Mouse (Mus musculus) neural tube, embryonic 10.5 days (tissue): Measurements from ENCODE around the gene Pbp2.

ENCODE experiments used
- DNase-seq: peaks from one replicate; pipeline ENCODE4 v3.0.0-alpha.2; 2017; ENCODE audit warnings: low spot score; ENCODE audit errors: extremely low spot score

Pbp2 gene

DNA sequence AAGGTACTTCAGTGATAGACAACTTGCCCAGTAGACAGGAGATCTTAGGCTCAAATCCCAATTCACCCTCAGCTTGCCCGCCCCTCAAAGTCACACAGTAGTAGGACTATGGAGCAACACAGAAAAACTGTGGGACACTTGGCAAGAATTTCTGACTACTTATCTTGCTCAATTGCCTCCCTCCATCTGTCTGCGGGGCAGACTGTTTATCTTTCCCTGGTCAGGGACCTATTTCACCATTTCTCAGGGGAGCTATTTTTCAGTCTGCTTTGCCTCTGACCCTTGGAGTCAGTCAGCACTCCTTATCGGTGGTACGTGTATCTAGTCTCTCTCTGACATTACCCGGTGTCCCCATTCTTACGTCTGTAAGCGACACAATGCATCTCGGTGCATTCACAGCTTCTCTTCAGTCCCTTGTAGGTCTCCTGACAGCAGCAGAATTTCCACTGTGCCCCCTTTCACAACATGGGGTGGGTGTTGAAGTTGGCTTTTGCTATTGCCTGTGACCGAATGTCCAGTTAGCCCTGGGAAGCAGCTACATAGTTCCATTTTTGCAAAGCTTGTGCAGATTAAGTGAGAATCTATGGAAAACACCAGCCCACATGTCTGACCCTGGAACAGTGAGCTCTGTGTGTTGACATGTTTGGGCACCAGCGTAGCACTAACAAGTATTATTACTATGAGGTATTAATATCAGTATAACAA, 7.6 kb downstream of the Pbp2 start:
- no peak for DNase-seq

DNA sequence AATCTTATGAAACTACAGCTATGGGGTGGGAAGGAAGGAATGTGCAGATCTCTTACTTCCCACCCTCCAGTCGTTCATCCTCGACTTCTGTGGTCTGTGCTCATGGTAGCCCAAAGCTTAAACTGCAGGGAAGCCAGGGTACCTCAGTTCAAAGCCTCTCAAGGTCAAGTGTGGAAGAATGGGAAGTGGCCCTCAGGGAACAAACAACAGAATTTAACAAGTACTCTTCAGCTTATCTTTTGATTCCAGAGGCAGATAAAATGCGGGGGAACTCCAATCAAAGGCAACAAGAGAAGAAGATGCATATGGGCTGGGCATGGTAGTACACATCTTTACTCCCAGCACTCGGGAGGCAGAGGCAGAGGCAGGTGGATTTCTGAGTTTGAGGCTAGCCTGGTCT, 9.7 kb downstream of the Pbp2 start:
- DNase-seq = no peak

DNA sequence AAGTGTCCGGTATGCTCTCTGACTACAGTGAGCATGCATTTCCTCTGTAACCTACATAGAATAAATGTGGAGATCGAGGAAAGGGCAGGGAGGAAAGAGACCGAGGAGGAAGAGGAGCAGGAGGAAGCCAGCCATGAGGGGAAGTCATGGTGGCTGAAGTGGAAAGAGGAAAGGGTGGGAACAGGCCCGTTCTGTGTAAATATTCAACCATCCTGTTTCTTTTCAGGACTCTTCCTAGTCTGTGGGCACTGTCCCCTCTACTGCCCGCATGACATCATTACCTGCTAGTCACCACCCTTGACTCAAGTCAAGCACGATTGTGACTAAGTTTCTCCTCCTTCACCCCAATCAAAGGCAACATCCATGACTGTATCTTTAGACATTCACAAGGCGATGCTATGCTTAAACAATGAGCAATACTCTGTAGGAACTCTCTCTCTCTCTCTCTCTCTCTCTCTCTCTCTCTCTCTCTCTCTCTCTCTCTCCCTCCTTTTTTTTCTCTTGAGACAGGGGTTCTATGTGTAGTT, 11.1 kb downstream of the Pbp2 start:
- DNase-seq = no peak

DNA sequence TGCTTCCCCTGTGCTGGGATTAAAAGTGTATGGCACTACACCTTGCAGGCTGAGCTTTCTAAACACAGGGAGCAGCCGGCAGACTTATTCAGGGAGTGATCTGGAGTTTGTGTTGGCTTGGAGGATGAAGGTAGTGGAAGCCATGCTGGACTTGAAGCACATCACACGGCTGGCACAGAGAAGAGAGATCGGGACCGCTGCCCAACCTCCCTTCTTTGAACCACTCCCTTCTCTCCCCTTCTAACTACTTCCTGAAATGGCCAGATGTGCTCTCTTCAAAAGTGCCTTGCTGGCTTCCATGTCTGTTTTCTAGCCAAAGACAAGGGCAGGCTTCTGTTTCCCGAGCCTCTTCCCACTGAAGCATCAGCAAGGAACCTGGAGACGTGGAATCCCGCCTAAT, 12.6 kb downstream of the Pbp2 start:
- no peak for DNase-seq

DNA sequence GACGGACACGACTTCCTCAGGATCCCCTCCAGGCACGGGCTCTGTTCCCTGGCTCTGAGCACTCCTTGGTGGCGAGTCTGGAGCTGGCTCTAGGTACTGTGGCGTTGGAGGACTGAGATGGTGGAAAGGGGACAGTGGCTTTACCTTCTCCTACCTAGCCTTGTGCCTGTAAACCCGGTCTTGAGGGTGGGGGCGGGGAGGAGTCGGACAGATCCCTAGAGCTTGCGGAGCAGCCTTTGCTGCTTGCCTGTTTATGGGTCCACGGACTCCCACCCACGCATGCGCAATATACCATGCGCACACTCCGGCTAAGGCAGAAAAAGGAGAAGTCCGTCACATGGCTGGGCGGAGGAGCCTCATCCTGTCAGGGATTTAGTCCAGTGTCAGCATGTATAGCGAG, 13.9 kb downstream of the Pbp2 start:
- DNase-seq = no peak

DNA sequence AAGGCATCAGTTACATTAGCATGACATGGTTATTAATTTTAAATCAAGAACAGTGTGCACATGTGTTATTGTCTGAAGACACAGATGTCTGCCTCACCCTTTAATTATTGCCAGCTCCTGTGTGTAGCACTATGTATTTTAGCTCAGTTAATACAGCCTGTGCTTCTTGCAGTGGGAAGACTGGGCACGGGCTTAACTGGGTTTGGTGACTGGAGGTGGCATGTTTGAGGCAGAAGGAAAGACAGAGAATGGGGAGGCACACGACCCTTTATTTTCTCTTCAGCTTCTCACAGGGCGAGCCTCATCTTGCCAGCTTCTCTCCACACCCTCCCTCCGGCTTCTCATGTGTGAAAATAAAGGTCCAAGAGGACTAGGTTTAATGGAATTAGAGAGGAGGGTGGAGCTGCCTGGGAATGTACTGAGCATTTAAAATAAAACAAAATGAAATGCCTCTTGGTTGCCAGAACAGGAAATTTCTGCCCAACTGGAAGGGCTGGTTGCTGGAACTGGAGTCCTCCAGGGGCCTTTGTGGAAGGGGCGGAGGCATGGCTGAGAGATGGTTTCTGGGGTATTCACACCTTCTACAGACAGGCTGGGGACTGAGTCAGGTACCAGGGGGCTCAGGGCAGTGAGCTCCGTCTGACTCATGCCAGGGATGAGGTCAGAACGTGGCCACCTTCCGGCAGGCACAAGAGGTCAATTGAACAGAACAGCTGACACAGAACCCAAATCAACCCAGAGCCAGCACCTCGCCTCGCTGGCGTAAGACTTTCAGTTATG, 14.9 kb downstream of the Pbp2 start:
- no peak for DNase-seq

DNA sequence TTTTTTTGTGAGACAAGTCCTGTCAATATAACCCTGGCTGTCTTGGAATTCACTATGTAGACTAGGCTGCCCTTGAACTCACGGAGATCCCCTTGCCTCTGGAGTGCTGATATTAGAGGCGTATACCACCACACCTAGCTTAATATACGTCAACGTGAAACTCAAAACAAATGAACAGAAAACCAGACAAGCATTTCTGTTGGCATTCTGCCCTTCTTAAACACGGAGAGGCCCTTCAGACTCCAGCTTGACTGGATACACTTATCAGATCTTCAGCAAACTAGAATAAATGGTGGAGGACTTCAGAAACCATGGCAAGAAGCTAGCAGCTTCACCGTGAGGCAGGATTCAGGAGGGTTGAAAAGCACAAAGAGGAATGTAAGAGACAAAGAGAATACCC, 16.1 kb downstream of the Pbp2 start:
- no peak for DNase-seq

DNA sequence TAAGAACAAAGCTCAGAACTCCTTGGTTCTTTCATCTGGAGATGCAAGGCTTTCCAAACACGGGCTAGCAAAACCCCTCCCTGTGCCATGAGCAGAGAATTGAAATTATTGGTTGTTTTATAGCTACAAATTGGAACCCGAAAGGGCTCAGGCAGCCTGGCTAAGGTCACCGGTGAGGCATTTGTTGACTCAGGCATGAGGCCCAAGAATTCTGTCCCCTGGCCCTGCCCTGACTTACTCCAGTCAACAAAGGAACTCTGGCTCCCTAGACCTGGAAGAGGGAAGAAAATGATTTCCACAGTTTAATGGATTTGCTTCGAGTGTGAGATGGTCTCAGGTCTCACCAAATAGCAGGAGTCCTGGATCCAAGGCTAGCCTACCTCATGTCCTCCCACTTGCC, 17.8 kb downstream of the Pbp2 start:
- DNase-seq = no peak

DNA sequence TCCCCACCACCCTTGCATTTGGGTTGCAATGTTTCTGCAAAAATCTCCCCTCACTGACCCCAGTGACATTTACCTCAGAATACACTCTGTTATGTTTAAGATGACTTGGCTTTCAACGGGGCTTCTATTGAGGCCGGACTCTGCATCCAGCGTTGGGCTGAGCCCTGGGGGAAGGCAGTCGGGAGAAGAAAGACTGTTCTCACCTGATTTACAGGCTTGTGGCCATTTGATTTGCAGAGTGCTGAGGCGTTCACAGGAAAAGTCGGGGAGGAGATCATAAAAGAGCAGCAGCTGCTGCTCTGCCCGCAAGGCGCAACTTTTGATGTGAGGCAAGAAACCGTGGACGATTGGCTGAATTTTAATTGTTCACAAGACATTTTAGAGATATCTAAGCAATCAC, 30.3 kb downstream of the Pbp2 start:
- DNase-seq = no peak

DNA sequence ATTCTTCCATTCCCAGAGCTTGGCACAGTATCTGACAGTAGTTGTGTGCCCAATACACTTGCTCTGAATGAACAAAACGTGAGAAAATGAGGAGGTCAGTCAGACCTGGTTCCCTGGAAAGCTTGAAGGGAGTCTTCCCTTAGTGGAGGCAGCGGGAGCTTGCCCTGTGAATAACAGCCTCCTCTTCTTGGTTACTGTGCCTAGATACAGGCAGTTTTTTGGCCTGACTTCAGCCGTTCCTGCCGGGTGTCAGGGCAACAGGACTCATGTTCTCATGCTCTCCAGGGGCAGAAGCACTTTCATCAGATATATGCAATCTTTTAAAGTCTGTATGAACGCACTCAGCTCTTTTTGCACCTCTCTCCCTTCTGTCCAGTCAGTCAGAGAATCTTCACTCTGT, 30.9 kb downstream of the Pbp2 start:
- DNase-seq = no peak

DNA sequence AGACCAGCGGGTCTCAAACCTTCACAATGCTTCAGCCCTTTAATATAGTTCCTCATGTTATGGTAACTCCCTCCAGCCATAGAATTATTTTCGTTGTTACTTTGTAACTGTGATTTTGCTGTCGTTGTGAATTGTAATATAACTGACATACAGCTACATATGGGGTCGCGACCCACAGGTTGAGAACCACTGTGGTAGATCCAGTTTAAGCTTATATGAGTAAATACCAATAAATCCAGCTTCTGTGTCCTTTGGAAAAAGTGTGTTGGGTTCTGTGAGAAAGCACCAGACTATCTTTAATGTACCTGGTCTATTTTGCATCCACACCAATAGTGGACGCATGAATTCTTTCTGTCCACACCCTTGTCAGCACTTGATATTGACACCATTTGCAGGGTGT, 31.9 kb downstream of the Pbp2 start:
- DNase-seq = no peak

DNA sequence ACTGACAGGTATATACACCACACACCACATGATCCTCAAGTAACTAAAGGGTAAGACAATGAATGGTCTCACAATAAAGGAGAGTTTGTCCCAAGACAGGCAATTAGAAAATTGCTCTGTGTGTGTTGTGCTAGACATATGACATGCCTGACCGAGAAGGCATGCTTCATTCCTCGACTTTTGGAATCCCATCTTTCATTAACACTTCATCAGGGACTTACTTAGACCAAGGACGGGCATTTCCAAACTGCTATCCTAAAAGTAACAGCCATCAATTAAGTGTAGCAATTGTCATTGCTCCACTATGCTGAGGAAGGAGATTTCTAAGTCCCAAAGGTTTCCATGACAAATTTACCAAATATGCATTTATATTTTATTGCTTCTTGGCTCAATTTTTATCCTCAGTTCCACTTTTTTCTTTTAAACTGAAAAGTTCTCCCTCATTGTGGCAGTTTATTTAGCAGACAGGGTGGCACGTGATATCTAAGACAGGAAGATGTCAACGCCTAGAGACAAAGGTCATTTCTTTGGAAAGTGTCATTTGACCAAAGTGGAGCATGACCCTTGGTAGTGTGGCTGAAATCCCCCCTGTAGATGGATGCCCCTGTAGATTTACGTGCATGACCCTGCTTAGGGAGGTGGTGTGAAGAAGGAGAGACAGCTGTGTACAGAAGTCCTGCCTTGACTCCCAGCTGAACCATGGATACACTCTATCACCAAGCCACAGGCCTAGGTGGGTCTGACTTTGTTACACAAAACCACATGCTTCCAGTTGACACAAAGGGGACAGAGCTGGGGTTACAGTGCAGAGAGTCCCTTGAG, 33.5 kb downstream of the Pbp2 start:
- no peak for DNase-seq

DNA sequence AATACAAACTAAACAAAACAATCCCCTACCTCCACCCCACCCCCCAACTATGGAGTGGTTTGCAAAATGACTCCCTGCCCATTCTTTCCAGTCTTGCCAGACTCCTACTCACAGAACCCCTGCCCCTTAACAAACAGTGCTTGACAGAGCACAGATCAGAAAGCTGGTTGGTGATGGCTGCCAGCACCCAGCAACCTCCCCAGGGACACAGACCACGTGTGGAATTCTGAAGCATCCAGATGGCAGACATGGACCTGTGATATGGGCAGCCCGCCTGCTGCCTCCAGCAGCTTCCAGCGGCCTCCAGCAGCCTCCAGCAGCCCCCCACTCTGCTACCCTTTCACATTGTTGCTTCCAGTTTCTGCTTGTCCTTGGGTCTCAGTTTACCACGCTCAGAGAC, 35.0 kb downstream of the Pbp2 start:
- no peak for DNase-seq

DNA sequence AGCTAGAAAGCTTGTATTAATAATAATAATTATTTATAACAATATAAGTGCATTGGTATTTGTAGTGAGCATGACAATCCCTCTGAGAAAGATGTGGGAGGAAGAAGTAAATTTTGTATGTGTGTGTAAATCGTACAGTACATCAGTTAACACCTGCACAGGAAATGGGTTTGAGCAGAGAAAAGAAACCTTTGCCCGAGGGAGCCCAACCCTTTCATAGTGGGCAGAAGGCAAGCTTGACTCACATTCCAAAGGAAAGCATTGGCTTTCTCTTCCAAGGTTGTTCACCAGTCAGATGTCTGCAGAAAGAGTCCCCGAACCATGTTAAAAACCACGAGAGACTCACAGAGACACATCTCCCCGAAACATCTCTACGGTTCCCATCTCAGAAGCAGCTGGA, 37.1 kb downstream of the Pbp2 start:
- DNase-seq = no peak

DNA sequence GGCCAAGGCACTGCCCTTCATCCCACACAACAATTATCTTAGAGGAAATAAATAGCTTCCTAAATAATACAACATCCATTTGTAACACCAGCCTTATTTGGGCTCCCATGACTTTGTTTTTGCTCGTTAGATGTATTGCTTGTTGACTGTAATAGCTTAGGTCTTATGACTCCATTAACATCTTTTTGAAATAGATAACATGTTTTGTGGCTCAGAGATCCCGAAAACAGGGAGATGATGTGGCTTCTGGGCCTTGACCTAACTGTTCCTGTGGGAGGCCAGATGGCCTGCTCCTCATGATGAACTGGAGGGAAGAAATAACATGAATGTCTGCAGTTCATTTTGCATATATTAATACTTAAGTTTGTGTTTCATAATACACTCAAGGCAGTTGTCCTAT, 38.4 kb downstream of the Pbp2 start:
- no peak for DNase-seq

DNA sequence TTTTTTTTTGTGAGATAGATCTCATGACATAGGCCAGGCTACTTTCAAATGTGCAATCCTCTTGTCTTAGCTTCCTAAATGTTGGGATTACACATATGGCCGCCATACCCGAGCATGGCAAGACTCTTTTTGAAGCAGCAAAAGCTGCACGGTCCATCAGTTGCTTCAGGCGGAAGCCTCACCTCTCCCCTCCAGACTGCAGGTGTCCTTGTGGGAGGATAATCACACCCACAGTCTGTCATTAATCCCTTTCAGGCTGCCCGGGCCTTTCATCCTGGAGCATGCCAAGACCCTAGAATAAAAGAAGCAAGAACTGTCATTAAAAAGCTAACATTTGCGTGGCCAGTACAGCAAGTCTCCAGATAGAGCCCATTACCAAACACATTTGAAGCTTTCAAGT, 40.6 kb downstream of the Pbp2 start:
- no peak for DNase-seq

DNA sequence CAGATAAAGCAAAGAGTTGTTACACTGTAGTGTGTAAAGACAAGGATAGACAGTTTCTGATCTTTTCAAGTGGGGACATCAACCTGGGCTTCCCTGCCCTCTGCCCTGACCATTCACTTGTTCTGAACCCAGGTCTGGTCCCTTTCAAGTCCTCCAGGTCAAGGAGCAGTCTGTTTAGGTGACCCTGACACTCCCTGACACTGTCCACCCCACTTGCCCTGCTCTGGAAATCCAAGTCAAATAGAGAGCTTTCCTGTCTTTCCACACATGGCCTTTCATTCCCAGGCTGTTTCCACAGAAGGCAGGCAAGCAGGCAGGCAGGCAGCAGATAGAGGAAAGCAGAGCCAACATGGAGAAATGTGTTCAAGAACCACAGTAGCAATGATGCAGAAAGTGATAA, 41.8 kb downstream of the Pbp2 start:
- no peak for DNase-seq

DNA sequence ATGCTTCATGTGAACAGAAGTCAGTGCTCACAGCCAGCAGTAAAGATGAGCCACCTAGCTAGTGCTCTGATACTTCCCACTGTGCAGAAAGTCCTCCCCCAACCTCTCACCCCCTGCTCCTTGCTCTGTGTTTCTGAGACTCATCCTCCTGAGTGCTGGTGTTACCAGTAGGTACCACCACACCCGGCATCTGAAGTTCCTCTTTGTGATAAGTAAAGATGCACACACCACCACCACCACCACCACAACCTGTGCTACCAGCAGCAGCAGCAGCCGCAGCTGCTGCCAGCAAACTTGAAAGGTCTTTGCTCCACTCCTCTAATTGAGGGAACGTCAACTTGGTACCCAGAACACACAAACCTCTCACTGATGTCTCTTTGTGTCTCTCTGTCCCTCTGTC, 43.0 kb downstream of the Pbp2 start:
- no peak for DNase-seq

DNA sequence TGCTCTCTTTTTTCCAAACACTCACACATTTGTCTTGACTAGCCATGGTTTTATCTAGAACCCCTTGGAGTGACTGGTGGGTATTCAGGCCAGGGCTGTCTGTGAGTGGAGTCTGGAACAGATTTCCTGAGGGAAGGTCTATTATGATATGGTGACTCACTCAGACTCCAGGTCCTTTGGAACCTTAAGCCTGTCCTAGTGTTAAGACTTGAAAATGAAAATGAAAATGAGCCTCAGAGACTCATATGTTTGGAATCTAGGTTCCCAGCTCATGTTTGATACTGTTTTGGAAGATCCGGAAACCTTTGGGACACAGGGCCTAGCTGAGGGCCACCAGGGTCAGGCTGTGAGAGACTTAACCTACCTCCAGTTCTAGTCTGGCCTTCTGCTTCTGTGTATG, 44.1 kb downstream of the Pbp2 start:
- DNase-seq = no peak

DNA sequence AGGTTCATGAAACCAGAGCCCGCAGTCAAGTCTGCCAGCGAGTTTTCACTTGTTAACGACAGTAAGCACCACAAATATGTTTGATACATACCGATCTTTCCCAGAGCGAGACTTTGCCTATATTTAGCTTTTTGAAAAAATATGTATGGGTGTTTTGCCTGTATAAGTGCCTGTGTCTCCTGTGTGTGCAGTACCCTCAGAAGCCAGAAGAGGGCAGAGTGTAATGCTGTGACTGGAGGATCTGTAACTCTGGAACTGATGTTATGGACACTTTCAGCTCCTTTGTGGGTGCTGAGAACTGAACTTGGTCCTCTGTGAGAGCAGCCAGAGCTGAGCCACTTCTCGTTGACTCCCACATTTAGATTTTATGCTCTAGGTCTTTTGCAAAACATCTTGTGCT, 46.1 kb downstream of the Pbp2 start:
- DNase-seq = no peak

DNA sequence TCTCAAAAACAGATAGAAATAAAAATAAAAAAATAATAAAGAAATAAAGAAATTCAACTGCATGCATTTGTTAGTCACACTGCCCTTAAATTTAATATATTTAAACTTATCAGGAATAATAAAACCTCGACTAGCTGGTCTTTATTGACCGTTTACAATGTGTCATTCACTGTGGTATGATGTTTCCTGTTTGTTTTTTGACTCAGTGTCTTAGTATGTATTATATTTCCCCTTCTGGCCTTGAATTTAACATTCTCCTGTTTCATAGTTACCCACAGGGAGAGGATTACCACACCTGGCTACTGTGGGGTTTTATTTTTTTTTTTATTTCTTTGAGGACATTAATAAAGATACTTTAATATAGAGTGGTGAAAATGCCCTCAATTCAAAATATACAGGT, 47.6 kb downstream of the Pbp2 start:
- no peak for DNase-seq

DNA sequence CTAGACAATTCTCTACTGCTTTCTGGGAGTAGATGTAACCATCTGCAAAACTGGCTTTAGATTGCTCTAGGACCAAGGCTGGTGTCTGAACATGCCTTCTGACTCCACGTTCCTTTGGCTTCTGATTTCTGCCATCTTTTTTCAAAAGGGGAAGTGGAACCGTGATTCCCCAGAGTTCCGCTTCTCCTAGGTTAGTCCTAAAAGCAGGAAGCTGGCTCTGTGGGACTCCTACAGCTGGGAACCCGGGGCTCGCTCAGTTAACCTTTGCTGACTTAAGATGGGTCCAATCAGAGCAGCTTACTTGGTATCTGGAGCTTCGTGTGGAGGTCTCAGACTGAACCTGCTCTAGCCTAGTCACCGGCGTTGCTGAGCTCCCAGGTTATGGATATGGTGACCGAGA, 49.1 kb downstream of the Pbp2 start:
- DNase-seq = no peak
